Mouse (Mus musculus): Measurements from ENCODE around the gene Cd300lg. TPM values are rescaled to one million over a fixed set of nuclear protein-coding genes. Genes with fewer than 3 reads are reported as not detected.
A peak's percentile ranks its signal among the peaks of the same experiment; 100 is the strongest.

Gene Cd300lg
- polyA plus RNA-seq, 1 experiment from 2014 or later = 0.51 TPM

GRCm38 (mm10) chr11:102087081-102087751, 45.9 kb downstream of the Cd300lg start:
- Histone ChIP-seq H3K9me3 (ENCODE audit: control insufficient read depth, low read length) (no peaks in the 10 kb centered on the region), H3K27me3 (replicated peaks; ENCODE audit: control insufficient read depth, insufficient read depth, low read length) (no peaks in the 10 kb centered on the region), H3K36me3 (ENCODE audit: control insufficient read depth, insufficient read depth, low read length) (no peaks in the 10 kb centered on the region), H3K27ac (ENCODE audit: low read depth) (peak overlapping the region; percentile 81), H3K9ac (ENCODE audit: low read length) (peak overlapping the region; percentile 49), H3K4me1 (replicated peaks; ENCODE audit: control insufficient read depth, insufficient read depth, low read length) (peaks cover 17% of the 10 kb centered on the region), H3K4me3 (ENCODE audit: low read depth, low read length) (peak overlapping the region; percentile 63), H3K4me2 (ENCODE audit: low read length) (peak overlapping the region; percentile 93)
- 1% methylated on average over 39 of the region's 39 CpGs for WGBS
- DNase-seq (ENCODE audit: low spot score) (peak; percentile 92), ATAC-seq (replicated peaks; ENCODE audit: low FRiP score, low TSS enrichment, low read depth) (peak; percentile 78)

- H3K27me3 ChIP-seq (replicated peaks; ENCODE audit: control insufficient read depth, insufficient read depth, low read length) = no peaks in the 10 kb centered on the region
- no peaks in the 10 kb centered on the region for H3K9me3 ChIP-seq (ENCODE audit: control insufficient read depth, low read length)
- WGBS = under 1% methylated on average over 49 of the region's 49 CpGs
- no peaks in the 10 kb centered on the region for H3K36me3 ChIP-seq (ENCODE audit: control insufficient read depth, insufficient read depth, low read length)
- H3K4me3 ChIP-seq (ENCODE audit: low read depth, low read length) = peak within 1 kb of the TSS; percentile 63
- DNase-seq (ENCODE audit: low spot score) (peak; percentile 86), ATAC-seq (replicated peaks; ENCODE audit: low FRiP score, low TSS enrichment, low read depth) (peak; percentile 61)
- H3K4me1 ChIP-seq (replicated peaks; ENCODE audit: control insufficient read depth, insufficient read depth, low read length) = peaks cover 11% of the 10 kb centered on the region
- H3K9ac ChIP-seq (ENCODE audit: low read length) = peak within 1 kb of the TSS; percentile 49
- peak within 1 kb of the TSS; percentile 93 for H3K4me2 ChIP-seq (ENCODE audit: low read length)
- H3K27ac ChIP-seq (ENCODE audit: low read depth) = peak within 1 kb of the TSS; percentile 81
These were observed 46.9 kb downstream of the Cd300lg start, which contains the start of gene Mpp2 for GRCm38 (mm10) chr11:102087931-102088898. Mpp2 (minus strand) TSS chr11:102088515.

GRCm38 (mm10) chr11:102089088-102089808, 47.9 kb downstream of the Cd300lg start:
- peak overlapping the region; percentile 63 for H3K4me3 ChIP-seq (ENCODE audit: low read depth, low read length)
- H3K4me1 ChIP-seq (replicated peaks; ENCODE audit: control insufficient read depth, insufficient read depth, low read length) = peaks cover 11% of the 10 kb centered on the region
- peak; percentile 36 for ATAC-seq (replicated peaks; ENCODE audit: low FRiP score, low TSS enrichment, low read depth)
- 1% methylated on average over 20 of the region's 20 CpGs for WGBS
- peak overlapping the region; percentile 93 for H3K4me2 ChIP-seq (ENCODE audit: low read length)
- H3K27me3 ChIP-seq (replicated peaks; ENCODE audit: control insufficient read depth, insufficient read depth, low read length) = no peaks in the 10 kb centered on the region
- H3K36me3 ChIP-seq (ENCODE audit: control insufficient read depth, insufficient read depth, low read length) = no peaks in the 10 kb centered on the region
- H3K9me3 ChIP-seq (ENCODE audit: control insufficient read depth, low read length) = no peaks in the 10 kb centered on the region
- peak overlapping the region; percentile 77 for H3K27ac ChIP-seq (ENCODE audit: low read depth)
- DNase-seq (ENCODE audit: low spot score) = peak; percentile 91
- H3K9ac ChIP-seq (ENCODE audit: low read length) = peak overlapping the region; percentile 49

DNA sequence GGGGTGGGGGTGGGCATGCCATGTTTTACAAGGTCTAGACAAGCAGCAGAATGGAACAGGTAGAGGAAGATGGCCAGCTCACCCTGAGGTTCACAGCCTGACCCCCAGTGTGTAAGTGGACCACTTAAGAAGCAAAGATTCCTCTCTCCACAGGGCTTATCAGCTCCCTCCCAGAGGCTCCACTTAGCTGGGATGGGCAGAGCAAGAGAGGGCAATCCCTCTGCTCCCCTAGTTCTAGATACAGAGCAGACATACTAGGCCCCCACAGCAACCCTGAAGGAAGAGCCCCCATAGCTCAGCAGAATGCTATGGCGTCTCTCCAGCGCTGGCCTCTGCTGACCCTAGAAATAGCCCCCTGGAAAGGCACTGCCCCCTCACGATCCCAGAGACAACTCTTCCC, 54.4 kb downstream of the Cd300lg start:
- peaks cover 12% of the 10 kb centered on the region; the same call in 1 of the 2 replicates for H3K4me1 ChIP-seq (replicated peaks; ENCODE audit: control insufficient read depth, insufficient read depth, low read length)
- H3K4me3 ChIP-seq (ENCODE audit: low read depth, low read length) = no peak overlapping the region
- DNase-seq (ENCODE audit: low spot score) = no peak
- H3K36me3 ChIP-seq (ENCODE audit: control insufficient read depth, insufficient read depth, low read length) = no peaks in the 10 kb centered on the region
- H3K27ac ChIP-seq (ENCODE audit: low read depth) = no peak overlapping the region
- H3K9me3 ChIP-seq (ENCODE audit: control insufficient read depth, low read length) = no peaks in the 10 kb centered on the region
- H3K9ac ChIP-seq (ENCODE audit: low read length) = no peak overlapping the region
- H3K4me2 ChIP-seq (ENCODE audit: low read length) = no peak overlapping the region
- H3K27me3 ChIP-seq (replicated peaks; ENCODE audit: control insufficient read depth, insufficient read depth, low read length) = no peaks in the 10 kb centered on the region
- 79% methylated on average over 3 of the region's 3 CpGs for WGBS
- ATAC-seq (replicated peaks; ENCODE audit: low FRiP score, low TSS enrichment, low read depth) = no peak

DNA sequence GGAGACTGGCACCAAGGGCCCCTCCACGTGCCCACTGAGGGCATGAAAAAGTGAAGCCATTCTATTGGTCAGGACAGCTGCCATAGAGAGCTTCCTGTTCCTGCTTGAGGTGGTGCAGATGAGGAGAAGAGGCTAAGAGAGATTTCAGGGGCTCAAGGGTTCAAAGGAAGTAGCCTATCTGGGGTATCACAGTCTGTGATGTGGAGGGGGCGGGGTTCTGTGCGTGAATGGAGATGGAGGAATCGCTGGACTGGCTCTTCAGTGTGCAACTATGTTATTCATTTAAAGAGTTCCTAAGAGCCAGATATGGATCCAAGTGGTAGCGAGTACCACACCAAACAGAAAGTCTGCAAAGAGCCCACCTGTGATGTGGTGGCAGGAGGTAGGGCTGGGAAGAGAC, 55.1 kb downstream of the Cd300lg start:
- WGBS = 67% methylated on average over 5 of the region's 5 CpGs
- H3K9ac ChIP-seq (ENCODE audit: low read length) = no peak overlapping the region

GRCm38 (mm10) chr11:102096887-102097391, 55.6 kb downstream of the Cd300lg start:
- peak overlapping the region; percentile 22; the same call in 1 of the 2 replicates for H3K4me3 ChIP-seq (ENCODE audit: low read depth, low read length)
- H3K9ac ChIP-seq (ENCODE audit: low read length) = no peak overlapping the region
- H3K27me3 ChIP-seq (replicated peaks; ENCODE audit: control insufficient read depth, insufficient read depth, low read length) = no peaks in the 10 kb centered on the region
- WGBS = 2% methylated on average over 18 of the region's 18 CpGs
- no peaks in the 10 kb centered on the region for H3K9me3 ChIP-seq (ENCODE audit: control insufficient read depth, low read length)
- no peaks in the 10 kb centered on the region for H3K36me3 ChIP-seq (ENCODE audit: control insufficient read depth, insufficient read depth, low read length)
- DNase-seq (ENCODE audit: low spot score) (peak; percentile 87), ATAC-seq (replicated peaks; ENCODE audit: low FRiP score, low TSS enrichment, low read depth) (peak; percentile 90)
- H3K4me2 ChIP-seq (ENCODE audit: low read length) = peak overlapping the region; percentile 49
- H3K27ac ChIP-seq (ENCODE audit: low read depth) = no peak overlapping the region
- H3K4me1 ChIP-seq (replicated peaks; ENCODE audit: control insufficient read depth, insufficient read depth, low read length) = peaks cover 12% of the 10 kb centered on the region; the same call in 1 of the 2 replicates

More for the DNA sequence above, 55.1 kb downstream of the Cd300lg start:
- ATAC-seq (replicated peaks; ENCODE audit: low FRiP score, low TSS enrichment, low read depth) (no peak), DNase-seq (ENCODE audit: low spot score) (no peak)
- no peaks in the 10 kb centered on the region for H3K9me3 ChIP-seq (ENCODE audit: control insufficient read depth, low read length)
- H3K4me1 ChIP-seq (replicated peaks; ENCODE audit: control insufficient read depth, insufficient read depth, low read length) = peaks cover 12% of the 10 kb centered on the region; the same call in 1 of the 2 replicates
- H3K4me2 ChIP-seq (ENCODE audit: low read length) = peak overlapping the region; percentile 49
- 0 out of 2 replicates have a peak overlapping the region, but pooled peaks have one; percentile 10 for H3K4me3 ChIP-seq (ENCODE audit: low read depth, low read length)
- H3K36me3 ChIP-seq (ENCODE audit: control insufficient read depth, insufficient read depth, low read length) = no peaks in the 10 kb centered on the region
- H3K27me3 ChIP-seq (replicated peaks; ENCODE audit: control insufficient read depth, insufficient read depth, low read length) = no peaks in the 10 kb centered on the region
- H3K27ac ChIP-seq (ENCODE audit: low read depth) = no peak overlapping the region

GRCm38 (mm10) chr11:102101219-102101618, 59.9 kb downstream of the Cd300lg start, which contains the start of gene Ppy:
Ppy (minus strand) TSS chr11:102101319.
- Histone ChIP-seq H3K4me2 (ENCODE audit: low read length) (no peak within 1 kb of the TSS), H3K27me3 (replicated peaks; ENCODE audit: control insufficient read depth, insufficient read depth, low read length) (peaks cover 28% of the 10 kb centered on the region)

More at GRCm38 (mm10) chr11:102101219-102101618, 59.9 kb downstream of the Cd300lg start, which contains the start of gene Ppy:
- H3K4me1 ChIP-seq (replicated peaks; ENCODE audit: control insufficient read depth, insufficient read depth, low read length) = peaks cover 16% of the 10 kb centered on the region; the same call in 1 of the 2 replicates
- H3K27ac ChIP-seq (ENCODE audit: low read depth) = no peak within 1 kb of the TSS
- no peak for DNase-seq (ENCODE audit: low spot score)
- H3K9ac ChIP-seq (ENCODE audit: low read length) = no peak within 1 kb of the TSS
- H3K4me3 ChIP-seq (ENCODE audit: low read depth, low read length) = no peak within 1 kb of the TSS
- WGBS = 79% methylated on average over 4 of the region's 4 CpGs
- ATAC-seq (replicated peaks; ENCODE audit: low FRiP score, low TSS enrichment, low read depth) = no peak
- H3K9me3 ChIP-seq (ENCODE audit: control insufficient read depth, low read length) = no peaks in the 10 kb centered on the region
- no peaks in the 10 kb centered on the region for H3K36me3 ChIP-seq (ENCODE audit: control insufficient read depth, insufficient read depth, low read length)

Data from intestine, embryonic 14.5 days (tissue).